Mouse (Mus musculus): ENCODE data around the gene B3gnt9. TPM values are rescaled to one million over a fixed set of nuclear protein-coding genes. Genes with fewer than 3 reads are reported as not detected.
"Not testable (repeated sequence)": the region's sequence is repeated elsewhere in the genome, so short reads cannot be mapped to it uniquely, and the experiment has no call there.

Gene B3gnt9
- 1 to 10 TPM; 4.1 to 4.9 TPM for total RNA-seq (2021)

DNA sequence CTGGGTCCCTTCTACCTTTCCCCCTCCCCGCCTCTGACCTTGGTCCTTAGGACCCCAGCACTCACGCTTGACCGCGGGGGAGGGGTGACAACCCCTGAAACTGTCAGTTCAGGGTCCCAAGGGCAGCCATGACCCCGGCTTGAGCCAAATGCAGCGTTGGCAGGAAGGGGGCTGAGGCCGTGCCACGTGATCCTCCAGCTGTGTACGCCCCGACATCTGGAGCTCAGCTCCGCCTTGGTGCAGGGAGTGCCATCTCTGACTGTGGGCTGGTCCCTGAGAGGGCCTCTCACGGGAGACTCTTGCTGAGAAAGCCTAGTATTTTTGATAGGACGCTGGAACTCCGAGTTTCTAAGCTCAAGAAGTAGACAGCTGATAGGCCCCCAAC lies at the start of gene B3gnt9:
Gene B3gnt9 (minus strand): TSS at position 188 of the 385 bp plus-strand sequence.
- intact Hi-C loops (cut with DNase I), result loop anchor here (5.0 kb wide), 1 partner anchor 37 kb away; no protein-coding TSS in a partner anchor
- DNase-seq (ENCODE audit: low spot score), result peak; percentile 81

DNA sequence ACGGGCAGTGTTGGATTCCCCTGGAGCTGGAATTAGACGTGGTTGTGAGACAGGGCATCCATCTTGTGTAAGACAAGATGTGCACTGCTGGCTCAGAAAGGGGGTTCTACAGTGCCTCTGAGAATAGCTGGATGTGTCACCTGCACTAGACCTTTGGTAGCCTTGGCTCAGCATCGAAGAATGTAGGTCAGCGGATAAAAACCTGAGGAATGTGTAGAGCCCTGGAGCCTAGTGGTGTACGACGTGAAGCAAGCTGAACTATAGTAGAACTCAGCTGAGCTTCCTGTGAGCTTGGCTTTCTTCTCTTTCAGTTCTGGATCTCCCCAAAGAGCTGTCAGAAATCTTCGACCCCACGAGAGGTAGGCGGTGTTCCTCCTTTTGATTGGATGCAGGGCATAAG lies 48.9 kb upstream of the B3gnt9 start:
- DNase-seq (ENCODE audit: low spot score), result no peak
- intact Hi-C loops (cut with DNase I), result no loop called here

DNA sequence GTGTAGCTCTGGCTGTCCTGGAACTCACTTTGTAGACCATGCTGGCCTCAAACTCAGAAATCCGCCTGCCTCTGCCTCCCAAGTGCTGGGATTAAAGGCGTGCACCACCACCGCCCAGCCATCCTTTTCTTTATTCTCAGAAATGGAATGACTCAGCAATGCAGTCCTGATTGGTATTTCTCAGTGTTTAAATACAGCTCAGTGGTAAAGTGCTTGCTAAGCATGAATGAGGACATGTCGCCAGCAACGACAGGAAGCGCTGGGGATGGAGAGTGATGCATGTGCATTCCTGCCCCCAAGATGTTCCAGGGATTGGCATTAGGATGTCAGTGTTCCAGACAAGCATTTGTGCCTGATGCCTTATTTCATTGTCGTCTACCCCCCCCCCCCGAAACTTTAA lies 48.4 kb upstream of the B3gnt9 start:
- no peak for DNase-seq (ENCODE audit: low spot score)
- intact Hi-C loops (cut with DNase I), result no loop called here

DNA sequence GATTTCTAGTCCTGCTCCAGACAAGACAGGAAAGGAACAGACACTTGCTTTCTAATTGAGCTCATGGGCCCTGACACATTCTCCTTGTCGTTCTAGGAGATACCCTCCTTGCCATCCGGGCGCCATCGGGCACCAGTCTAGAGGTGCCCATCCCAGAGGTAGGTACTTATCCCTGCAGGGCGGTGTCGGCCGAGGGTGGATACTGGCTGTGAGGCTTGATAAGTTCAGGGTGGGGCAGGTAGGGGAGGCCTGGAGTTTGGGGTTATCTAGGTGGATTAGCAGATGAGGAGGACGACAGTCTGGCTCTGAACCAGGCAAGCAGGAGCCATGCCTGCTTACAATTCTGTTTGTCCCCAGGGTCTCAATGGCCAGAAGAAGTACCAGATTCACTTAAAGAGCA lies 45.0 kb upstream of the B3gnt9 start:
- no peak for DNase-seq (ENCODE audit: low spot score)
- intact Hi-C loops (cut with DNase I), result loop anchor here (2.0 to 5.0 kb wide), 2 partner anchors 25 to 47 kb away; partner anchors contain the start of genes Fhod1 and Slc9a5

DNA sequence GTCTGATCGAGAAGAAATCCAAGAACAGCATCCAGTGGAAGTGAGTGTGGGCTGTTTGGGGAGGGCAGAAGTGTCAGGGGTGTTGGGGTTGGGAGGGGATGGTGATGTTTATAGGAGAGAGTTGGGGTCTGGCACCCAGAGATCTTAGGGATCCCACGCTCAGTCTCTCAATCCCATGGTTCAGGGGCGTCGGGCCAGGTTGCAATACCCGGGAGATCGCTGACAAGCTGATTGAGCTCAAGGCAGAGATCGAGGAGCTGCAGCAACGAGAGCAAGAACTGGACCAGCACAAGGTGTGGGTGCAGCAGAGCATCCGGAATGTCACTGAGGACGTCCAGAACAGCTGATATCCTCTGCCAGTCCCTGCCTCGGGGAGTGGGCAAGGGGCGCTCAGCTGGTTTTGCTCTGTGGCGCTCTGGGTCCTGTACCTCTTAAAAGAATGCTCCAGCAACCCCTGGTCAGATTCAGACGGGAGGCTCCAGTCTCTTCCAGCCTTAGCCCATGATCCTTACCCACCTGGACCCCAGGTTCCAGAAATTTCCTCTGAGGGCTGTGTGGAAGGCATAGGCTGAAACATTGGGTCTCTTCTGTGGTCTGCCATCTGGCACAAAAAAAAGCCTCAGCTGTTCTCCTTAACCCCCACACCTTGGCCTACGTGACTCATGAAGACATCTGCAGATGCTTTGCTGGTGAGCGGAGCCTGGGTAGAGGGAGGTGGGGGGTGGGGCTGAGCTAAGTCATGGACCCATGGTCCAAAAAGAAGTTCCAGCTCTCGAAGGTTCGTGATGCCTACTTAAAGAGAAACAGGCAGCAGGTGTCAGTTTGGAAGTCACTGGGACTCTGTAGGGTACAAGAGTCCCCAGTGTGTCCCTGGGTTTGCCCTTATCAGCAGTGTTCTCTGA lies 43.6 kb upstream of the B3gnt9 start:
- intact Hi-C loops (cut with DNase I), result loop anchor here (2.0 to 5.0 kb wide), 2 partner anchors 26 to 49 kb away; partner anchors contain the start of genes Fhod1 and Slc9a5
- DNase-seq (ENCODE audit: low spot score), result no peak

DNA sequence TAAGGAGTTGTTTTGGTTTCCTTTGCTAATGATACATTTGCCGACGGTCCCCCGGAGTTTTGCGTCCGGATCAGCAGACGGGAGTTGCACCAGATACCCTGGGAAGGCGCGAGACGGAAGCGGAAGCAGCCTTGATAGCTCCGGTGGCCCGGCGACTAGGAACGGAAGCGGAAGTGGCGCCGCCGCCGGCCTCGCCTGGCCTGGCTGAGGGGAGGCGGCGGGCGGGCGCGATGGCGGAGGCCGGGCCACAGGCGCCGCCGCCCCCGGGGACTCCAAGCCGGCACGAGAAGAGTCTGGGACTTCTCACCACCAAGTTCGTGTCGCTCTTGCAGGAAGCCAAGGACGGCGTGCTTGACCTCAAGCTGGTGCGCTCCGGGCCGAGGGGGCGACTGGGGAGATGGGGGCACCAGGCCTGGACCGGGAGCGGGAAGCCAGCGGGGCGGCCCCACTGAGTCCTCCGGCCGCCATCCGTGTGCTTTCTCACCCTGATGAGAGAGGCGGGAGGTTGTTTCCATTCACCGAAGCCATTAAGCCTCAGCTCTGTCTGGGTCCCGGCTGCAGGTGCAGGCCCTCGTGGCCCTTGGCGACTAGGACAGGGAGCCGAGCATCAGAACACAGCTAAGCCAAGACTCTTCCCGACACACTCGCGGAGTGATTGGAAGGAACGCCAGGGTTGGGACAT lies 42.7 kb upstream of the B3gnt9 start, which contains the start of gene E2f4:
Gene E2f4 (plus strand): TSS at position 153 of the 682 bp plus-strand sequence.
- intact Hi-C loops (cut with DNase I), result loop anchor here (2.0 to 5.0 kb wide), 3 partner anchors 27 to 127 kb away; partner anchors contain the start of genes Cbfb, Fhod1 and Slc9a5

DNA sequence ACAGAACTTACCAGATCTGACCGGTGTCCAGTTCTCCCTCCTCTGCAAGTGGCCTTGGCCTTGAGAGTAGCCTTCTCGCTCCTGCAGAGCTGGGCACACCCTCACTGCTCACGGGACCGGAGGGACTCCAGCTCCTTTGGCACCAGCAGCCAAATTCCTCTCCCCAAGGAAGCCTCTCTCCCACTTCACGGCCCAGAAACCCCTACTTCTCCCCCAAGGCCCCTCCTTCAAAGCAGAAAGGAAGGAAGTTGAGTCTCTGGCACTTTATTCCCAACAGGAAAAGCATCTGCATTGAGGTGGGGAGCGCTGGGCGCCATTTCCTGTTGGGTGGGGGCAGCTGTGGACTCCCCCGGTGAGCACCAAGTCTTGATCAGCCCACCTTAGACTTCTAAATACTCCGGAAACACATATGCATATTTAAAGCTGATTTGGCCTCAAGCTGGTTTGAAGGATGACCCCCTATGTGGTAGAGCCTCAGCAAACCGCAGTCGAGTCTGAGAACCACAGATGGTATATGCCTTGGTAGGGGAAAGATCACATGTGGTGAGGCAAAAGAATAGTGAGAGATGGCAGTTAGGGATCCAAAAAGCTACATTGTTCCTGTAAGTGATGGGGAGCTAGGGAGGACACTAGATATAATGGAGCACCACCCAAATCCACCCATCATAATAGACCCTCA lies 41.1 kb upstream of the B3gnt9 start, which contains the start of gene Exoc3l:
Gene Exoc3l (minus strand): TSS at position 207 of the 679 bp plus-strand sequence.
- intact Hi-C loops (cut with DNase I), result loop anchor here (2.0 to 5.0 kb wide), 2 partner anchors 51 to 125 kb away; partner anchors contain the start of genes Cbfb, Fhod1 and Slc9a5
- DNase-seq (ENCODE audit: low spot score), result no peak

More for the DNA sequence above, 42.7 kb upstream of the B3gnt9 start, which contains the start of gene E2f4:
- peak; percentile 86 for DNase-seq (ENCODE audit: low spot score)

DNA sequence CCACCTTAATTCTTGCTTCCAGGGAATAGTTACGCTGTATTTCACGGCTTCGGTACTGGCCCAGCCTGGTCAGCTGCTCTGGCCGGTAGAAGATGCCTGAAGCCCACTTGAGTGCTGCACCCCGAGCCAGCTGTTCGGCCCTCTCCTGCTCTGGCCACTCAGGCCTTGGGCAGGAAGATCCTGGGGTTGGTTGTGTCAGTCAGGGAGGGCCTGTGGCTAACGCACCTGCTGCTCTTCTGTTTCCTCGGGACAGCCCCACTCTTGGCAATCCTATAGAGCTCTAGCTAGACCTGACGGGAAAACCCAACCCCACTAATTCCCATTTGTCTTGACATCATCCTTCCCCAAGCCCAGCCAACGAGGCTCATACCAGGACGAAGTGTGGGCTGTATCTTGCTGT lies 40.3 kb upstream of the B3gnt9 start:
- intact Hi-C loops (cut with DNase I), result loop anchor here (5.0 kb wide), 1 partner anchor 52 kb away; the partner anchor contains the start of genes Fhod1 and Slc9a5
- DNase-seq (ENCODE audit: low spot score), result no peak

DNA sequence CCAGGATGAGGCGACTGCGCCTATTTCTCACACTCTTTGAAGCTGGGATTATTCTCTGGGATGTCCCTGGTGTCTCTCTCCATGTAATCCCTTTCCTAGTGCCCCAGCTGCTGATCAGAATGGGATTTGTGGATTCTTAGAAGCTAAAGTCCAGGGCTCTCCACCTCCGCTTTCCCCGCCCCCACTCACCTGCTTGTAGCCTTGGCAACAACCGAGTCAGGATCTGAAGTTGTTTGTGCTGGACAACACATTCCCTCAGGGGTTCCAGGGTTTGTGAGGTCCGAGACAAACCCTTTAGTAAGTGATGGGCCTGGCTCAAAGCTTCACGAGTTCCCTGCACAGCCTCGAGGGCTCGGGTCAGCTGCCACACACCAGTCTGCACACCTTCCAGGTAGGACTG lies 39.8 kb upstream of the B3gnt9 start:
- no peak for DNase-seq (ENCODE audit: low spot score)
- intact Hi-C loops (cut with DNase I), result loop anchor here (5.0 kb wide), 2 partner anchors 42 to 53 kb away; partner anchors contain the start of genes Fhod1 and Slc9a5

DNA sequence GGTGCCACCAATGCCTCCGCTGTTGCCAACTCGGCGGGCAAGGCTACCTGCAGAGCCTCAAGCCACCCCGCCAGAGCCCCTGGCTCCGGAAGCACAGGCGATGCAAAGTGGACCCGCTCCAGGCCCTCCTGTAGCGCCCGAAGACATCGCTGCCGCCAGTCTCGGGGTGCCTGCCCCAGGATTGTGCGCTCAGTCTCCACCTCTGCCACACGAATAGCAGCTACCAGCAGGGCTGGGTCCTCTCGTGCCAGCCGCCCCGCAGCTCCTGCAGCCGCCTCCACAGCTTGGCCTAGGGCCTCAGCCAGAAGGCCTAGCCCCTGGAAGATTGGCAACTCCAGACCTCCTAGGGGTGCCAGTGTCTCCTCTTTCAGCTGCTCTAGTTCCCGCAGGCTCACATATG lies 38.5 kb upstream of the B3gnt9 start:
- intact Hi-C loops (cut with DNase I), result loop anchor here (5.0 kb wide), 1 partner anchor 41 kb away; no protein-coding TSS in a partner anchor
- no peak for DNase-seq (ENCODE audit: low spot score)

DNA sequence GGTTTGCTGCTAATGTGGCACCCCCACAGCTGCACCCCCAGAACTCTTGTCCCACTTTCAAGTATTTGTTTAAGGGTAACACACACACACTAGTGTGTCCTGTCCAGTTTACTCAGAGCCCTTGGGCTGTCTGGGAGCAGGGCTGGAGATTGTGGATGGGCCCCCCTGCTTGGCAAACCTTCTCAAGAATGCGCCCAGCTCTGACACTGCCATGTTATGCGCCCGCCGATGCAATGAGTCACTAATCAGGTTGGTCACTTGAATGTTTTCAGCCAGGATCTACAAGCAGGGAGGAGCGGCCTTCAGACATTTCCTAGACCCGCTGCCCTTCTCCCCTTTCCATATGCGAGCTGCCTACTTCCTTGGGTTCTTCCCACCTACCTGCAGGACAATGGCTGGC lies 37.5 kb upstream of the B3gnt9 start:
- no peak for DNase-seq (ENCODE audit: low spot score)
- intact Hi-C loops (cut with DNase I), result loop anchor here (5.0 kb wide), 1 partner anchor 40 kb away; no protein-coding TSS in a partner anchor

DNA sequence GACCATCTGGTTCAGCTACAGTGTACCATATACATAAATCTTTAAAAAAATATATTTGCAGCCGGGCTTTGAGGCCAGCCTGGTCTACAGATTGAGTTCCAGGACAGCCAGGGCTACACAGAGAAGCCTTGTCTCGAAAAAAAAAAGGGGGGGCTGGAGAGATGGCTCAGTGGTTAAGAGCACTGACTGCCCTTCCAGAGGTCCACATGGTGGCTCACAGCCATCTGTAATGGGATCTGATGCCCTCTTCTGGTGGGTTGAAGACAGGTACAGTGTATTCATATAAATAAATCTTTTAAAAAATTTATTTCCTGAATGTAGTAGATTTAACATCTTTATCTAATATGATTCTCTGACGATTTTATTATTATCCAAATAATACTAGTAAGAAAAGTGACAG lies 36.8 kb upstream of the B3gnt9 start:
- intact Hi-C loops (cut with DNase I), result loop anchor here (5.0 kb wide), 1 partner anchor 40 kb away; no protein-coding TSS in a partner anchor
- DNase-seq (ENCODE audit: low spot score), result not testable (repeated sequence)

DNA sequence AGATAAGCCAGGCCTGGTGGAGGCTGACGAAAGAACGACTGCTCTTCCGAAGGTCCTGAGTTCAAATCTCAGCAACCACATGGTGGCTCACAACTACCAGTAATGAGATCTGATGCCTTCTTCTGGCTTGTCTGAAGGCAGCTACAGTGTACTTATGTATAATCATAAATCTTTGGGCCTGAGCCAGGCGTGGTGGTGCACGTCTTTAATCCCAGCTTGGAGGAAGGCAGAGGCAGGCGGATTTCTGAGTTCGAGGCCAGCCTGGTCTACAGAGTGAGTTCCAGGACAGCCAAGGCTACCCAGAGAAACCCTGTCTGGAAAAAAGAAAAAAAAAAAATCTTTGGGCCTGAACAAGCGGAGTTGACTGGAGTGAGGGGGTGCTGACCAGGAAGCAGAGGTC lies 36.4 kb upstream of the B3gnt9 start:
- intact Hi-C loops (cut with DNase I), result loop anchor here (5.0 kb wide), 1 partner anchor 39 kb away; no protein-coding TSS in a partner anchor
- not testable (repeated sequence) for DNase-seq (ENCODE audit: low spot score)

DNA sequence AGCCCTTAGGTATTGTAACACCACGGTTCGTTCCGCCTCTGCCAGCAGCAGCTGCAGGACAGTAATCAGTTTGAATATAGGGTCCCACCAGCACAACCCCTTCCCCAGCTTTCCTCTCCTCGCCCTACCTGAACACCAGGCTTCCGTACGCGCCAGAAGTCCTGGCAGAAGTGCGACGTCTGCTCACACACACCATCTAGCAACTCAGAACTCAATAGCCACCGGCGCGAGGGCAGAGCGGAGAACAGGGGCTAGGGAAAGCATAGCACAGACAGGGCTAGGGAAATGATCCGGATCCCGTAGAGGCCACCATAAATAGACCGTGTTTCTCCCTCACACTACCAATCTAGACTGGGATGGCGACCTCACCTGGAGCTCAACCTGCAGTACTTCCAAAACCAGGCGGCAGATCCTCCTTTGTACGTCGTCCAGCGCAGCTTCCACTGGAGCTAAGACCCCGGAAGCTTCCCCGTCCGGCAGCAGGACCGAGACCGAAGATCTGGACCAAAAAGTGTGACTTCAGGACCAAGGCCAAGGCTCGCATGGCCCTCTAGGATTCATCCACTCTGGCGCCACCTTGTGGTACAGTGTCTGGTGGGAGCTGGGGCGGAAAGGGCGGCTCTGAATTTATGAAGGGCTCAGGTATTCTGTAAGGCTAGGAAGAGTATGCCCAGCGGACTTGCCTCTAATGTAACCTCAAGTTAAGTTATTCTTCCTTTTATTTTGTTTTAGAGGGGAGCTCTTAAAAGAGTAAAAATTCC lies 35.8 kb upstream of the B3gnt9 start:
- intact Hi-C loops (cut with DNase I), result loop anchor here (5.0 kb wide), 1 partner anchor 38 kb away; no protein-coding TSS in a partner anchor
- DNase-seq (ENCODE audit: low spot score), result peak; percentile 60

DNA sequence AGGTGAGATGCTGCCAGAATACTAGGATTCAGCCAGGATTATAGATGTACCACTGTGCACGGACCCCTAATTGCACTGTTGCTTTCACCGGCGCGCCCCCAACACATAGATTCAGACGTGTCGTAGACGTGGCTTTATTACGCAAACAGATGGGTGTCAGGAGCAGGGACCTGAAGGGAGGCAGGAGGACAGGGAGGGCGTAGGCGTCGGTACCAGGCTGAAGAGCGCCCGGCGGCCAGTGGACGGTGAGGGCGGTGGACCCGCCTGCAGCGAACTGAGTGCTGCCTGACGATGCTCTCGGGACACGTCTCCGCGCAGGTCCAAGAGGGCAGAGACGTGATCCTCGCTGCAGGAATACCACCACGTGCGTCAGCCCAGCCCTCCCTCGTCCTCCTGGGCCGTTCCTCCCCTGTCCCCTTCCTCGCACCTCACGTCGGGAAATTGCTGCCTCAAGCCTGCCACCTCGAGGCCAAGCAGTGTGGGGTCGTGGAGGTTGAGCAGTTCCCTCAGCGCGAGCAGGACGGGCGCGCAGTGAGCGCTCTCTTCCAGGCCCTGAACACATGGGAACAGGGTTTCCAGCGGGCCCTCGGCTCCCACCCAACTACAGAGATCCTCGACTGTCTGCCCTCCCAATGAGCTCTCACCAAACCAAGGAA lies 35.0 kb upstream of the B3gnt9 start, which contains the start of gene 4931428F04Rik:
Gene 4931428F04Rik (minus strand): TSS at position 60 of the 656 bp plus-strand sequence.
- intact Hi-C loops (cut with DNase I), result loop anchor here (2.0 to 5.0 kb wide), 2 partner anchors 25 to 38 kb away; partner anchors contain the start of genes Fbxl8 and Tradd
- no peak for DNase-seq (ENCODE audit: low spot score)

DNA sequence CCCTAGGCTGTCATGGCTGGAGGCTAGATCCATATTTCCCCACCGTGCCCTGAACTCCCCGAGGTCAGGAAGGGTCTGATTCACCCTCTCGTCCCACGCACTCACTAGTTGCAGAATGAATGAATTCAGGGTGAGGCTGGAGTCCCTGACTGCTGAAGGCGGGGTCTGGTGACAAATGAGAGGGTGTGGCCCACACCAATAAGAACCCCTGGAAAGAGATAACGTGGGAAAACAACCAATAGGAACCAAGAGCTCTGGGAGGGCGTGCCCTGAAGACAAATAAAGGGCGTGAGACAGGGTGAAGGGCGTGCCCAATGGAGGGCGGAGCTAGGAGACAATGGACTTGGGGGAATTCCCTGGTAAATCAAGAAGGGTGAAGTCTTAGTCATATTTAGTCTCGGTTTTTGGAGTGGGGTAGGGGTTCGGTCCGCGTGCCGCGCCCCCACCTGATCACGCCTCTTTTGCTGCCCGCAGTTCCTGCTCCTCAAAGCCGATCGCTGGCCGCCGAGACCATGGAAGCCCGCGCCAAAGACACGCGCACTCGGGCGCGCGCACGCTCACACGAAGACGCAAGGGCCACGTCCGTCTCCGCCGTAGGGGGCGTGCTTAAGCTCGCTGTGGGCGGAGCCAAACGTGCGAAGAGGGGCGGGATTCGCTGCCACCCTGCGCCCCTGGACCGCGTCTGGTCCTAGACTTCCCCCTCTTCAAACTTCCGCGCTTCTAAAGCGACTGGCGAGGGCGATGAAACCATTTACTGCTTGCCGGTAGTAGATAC lies 34.2 kb upstream of the B3gnt9 start:
- DNase-seq (ENCODE audit: low spot score), result peak; percentile 82
- intact Hi-C loops (cut with DNase I), result loop anchor here (2.0 kb wide), 1 partner anchor 24 kb away; the partner anchor contains the start of genes Fbxl8 and Tradd

DNA sequence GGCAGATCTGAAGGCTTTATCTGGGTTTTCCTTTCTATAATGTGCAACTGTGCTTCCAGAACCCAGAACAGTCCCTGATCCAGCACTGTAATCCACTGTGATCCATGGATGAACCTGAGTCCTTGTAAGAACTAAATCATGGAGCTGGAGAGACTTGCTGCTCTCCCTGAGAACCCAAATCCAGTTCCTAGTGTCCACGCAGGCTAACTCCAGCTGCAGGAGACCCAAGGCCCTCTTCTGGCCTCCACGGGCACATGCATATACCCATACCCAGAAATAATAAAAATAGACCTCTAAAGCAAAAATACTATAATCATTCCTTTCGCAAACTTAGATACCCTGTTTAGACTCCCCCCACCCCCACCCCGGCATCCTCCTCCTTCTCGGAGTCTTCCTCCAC lies 33.3 kb upstream of the B3gnt9 start:
- intact Hi-C loops (cut with DNase I), result loop anchor here (2.0 kb wide), 1 partner anchor 23 kb away; the partner anchor contains the start of genes Fbxl8 and Tradd
- no peak for DNase-seq (ENCODE audit: low spot score)
